Mouse (Mus musculus) E14TG2a.4 (cell line): ENCODE measurements around the gene Gstm1.
"Not testable (repeated sequence)": the region's sequence is repeated elsewhere in the genome, so short reads cannot be mapped to it uniquely, and the experiment has no call there.

Experiments used
- CTCF ChIP-seq: conservative IDR thresholded peaks from 2 replicates; pipeline ENCODE4 v1.5.1; 2014; ENCODE audit warnings: low read length
- NANOG ChIP-seq: IDR thresholded peaks from 2 replicates; pipeline ENCODE4 v1.6.1; 2014; ENCODE audit warnings: borderline replicate concordance, low read length, mixed read lengths

GRCm38 (mm10) chr3:108019226-108019625 lies 1.5 kb upstream of the Gstm1 start:
- TF ChIP-seq CTCF, NANOG: not testable (repeated sequence)
